9 mouse cellular contexts compared by ENCODE assay signal in genomic region chr13:35782949-35783348, GRCm38 (mm10).
DNase-seq lines count a peak whose midpoint lies in the region; ATAC-seq lines count a peak whose summit lies in the region.
"Had no signal": no experiment of that assay in that cellular context is flagged by ENCODE, and none has a peak within 500 bp of the region (broad histone marks: within the 10 kb centered on the region; RNA-seq: fewer than 3 reads in every experiment).

No protein-coding gene starts in this region.

- H3K4me3 ChIP-seq in forebrain, embryonic 16.5 days (replicated peaks; ENCODE audit: low read length): no peak overlapping the region
- no peak overlapping the region for H3K4me3 ChIP-seq in intestine, embryonic 15.5 days (replicated peaks)
- no peak overlapping the region for H3K4me3 ChIP-seq in midbrain, embryonic 13.5 days (replicated peaks)
- H3K4me3 ChIP-seq: embryonic facial prominence, embryonic 12.5 days had no signal

- no peak overlapping the region for H3K27ac ChIP-seq in forebrain, embryonic 16.5 days (ENCODE audit: low read length)
- no peak overlapping the region for H3K27ac ChIP-seq in intestine, embryonic 15.5 days
- no peak overlapping the region for H3K27ac ChIP-seq in midbrain, embryonic 13.5 days
- H3K27ac ChIP-seq: embryonic facial prominence, embryonic 12.5 days had no signal

- H3K4me2 ChIP-seq in forebrain, embryonic 16.5 days (ENCODE audit: low read length): no peak overlapping the region
- no peak overlapping the region for H3K4me2 ChIP-seq in intestine, embryonic 15.5 days (replicated peaks)
- H3K4me2 ChIP-seq in midbrain, embryonic 13.5 days (replicated peaks): no peak overlapping the region
- H3K4me2 ChIP-seq: embryonic facial prominence, embryonic 12.5 days had no signal

- DNase-seq in urinary bladder, postnatal 14 days (ENCODE audit: low spot score): peak; percentile 34
- no peak for DNase-seq in urinary bladder, adult 2 months (ENCODE audit: low spot score)
- peak; percentile 21 for DNase-seq in cerebellum, adult 11 months
- peak; percentile 20 for DNase-seq in left cerebral cortex, postnatal 4 days
- peak; percentile 65 for DNase-seq in thymus, postnatal 14 days

- no peaks in the 10 kb centered on the region for H3K27me3 ChIP-seq in forebrain, embryonic 16.5 days (replicated peaks; ENCODE audit: control insufficient read depth, insufficient read depth, low read length)
- H3K27me3 ChIP-seq in intestine, embryonic 15.5 days (replicated peaks): no peaks in the 10 kb centered on the region
- no peaks in the 10 kb centered on the region for H3K27me3 ChIP-seq in midbrain, embryonic 13.5 days
- H3K27me3 ChIP-seq: embryonic facial prominence, embryonic 12.5 days had no signal

- no peaks in the 10 kb centered on the region for H3K36me3 ChIP-seq in forebrain, embryonic 16.5 days (ENCODE audit: control insufficient read depth, insufficient read depth)
- no peaks in the 10 kb centered on the region for H3K36me3 ChIP-seq in intestine, embryonic 15.5 days
- no peaks in the 10 kb centered on the region for H3K36me3 ChIP-seq in midbrain, embryonic 13.5 days
- H3K36me3 ChIP-seq: embryonic facial prominence, embryonic 12.5 days had no signal

- ATAC-seq in forebrain, embryonic 16.5 days: peak; percentile 59; the same call in 1 of the 2 replicates
- ATAC-seq in intestine, embryonic 15.5 days: peak; percentile 68
- ATAC-seq in midbrain, embryonic 13.5 days: peak; percentile 68

- H3K9me3 ChIP-seq in forebrain, embryonic 16.5 days (ENCODE audit: control insufficient read depth, low read length): no peaks in the 10 kb centered on the region
- H3K9me3 ChIP-seq in intestine, embryonic 15.5 days: no peaks in the 10 kb centered on the region
- no peaks in the 10 kb centered on the region for H3K9me3 ChIP-seq in midbrain, embryonic 13.5 days
- H3K9me3 ChIP-seq: embryonic facial prominence, embryonic 12.5 days had no signal

- intact Hi-C loops in left cerebral cortex, postnatal 4 days (cut with DNase I): no loop called here

- H3K4me1 ChIP-seq in forebrain, embryonic 16.5 days (replicated peaks; ENCODE audit: control insufficient read depth, insufficient read depth, low read length): peaks cover 4% of the 10 kb centered on the region; the same call in 1 of the 2 replicates
- peaks cover 3% of the 10 kb centered on the region for H3K4me1 ChIP-seq in intestine, embryonic 15.5 days (replicated peaks)
- H3K4me1 ChIP-seq in midbrain, embryonic 13.5 days (replicated peaks): no peaks in the 10 kb centered on the region
- H3K4me1 ChIP-seq: embryonic facial prominence, embryonic 12.5 days had no signal

- H3K9ac ChIP-seq in forebrain, embryonic 16.5 days (replicated peaks; ENCODE audit: low read depth, low read length): no peak overlapping the region
- no peak overlapping the region for H3K9ac ChIP-seq in intestine, embryonic 15.5 days
- no peak overlapping the region for H3K9ac ChIP-seq in midbrain, embryonic 13.5 days (replicated peaks)
- H3K9ac ChIP-seq: embryonic facial prominence, embryonic 12.5 days had no signal

- 88% methylated on average over 2 of the region's 2 CpGs for WGBS in forebrain, embryonic 16.5 days
- WGBS in intestine, embryonic 15.5 days: 76% methylated on average over 2 of the region's 2 CpGs
- 97% methylated on average over 2 of the region's 2 CpGs for WGBS in midbrain, embryonic 13.5 days
